Mouse (Mus musculus) stomach, postnatal 0 days (tissue): Measurements from ENCODE around the gene Wdr74.

Experiments
- CTCF ChIP-seq: IDR thresholded peaks from 2 replicates; pipeline ENCODE4 v1.5.1; 2016; ENCODE audit warnings: antibody characterized with exemption, low read depth, mild to moderate bottlenecking, moderate library complexity
- EP300 ChIP-seq: optimal IDR thresholded peaks from 2 replicates; pipeline ENCODE3; 2016; ENCODE audit warnings: antibody characterized with exemption

DNA sequence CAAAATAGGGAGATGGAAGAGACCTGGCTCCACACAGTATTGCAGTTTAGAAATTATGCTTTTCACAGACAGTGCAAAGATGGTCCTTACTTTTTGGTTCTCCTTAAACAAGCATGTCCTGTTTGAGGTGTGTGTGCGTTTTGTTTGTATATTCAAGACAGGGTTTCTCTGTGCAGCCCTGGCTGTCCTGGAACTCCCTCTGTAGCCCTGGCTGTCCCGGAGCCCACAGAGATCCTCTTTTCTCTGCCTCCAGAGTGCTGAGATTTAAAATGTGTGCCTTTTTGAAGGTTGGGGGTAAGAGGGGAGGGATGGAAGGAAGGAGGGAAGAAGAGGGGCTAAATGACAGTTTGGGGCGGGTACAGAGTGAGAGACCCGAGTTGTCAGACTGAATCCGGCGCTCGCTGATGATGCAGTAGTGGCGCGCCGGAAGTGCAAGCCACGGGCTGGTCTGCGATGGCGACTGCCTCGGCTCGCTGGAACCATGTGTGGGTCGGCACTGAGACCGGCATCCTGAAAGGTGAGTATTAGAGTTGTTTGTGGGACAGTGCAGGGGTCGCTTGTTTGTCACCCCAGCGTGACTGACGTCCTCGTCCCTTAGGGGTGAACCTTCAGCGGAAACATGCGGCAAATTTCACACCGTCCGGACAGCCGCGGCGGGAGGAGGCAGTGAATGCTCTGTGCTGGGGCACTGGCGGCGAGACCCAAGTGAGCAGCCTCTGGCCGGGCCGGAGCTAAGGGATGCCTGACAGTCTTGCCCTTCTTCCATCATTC lies at the start of gene Wdr74:
- no peak for TF ChIP-seq EP300
- 0 out of 2 replicates have a peak, but pooled peaks have one; percentile 3 for TF ChIP-seq CTCF
